Mouse (Mus musculus) lung, embryonic 14.5 days (tissue): Measurements from ENCODE around the gene Incenp. TPM values are rescaled to one million over a fixed set of nuclear protein-coding genes. Genes with fewer than 3 reads are reported as not detected.
"Not testable (repeated sequence)": the region's sequence is repeated elsewhere in the genome, so short reads cannot be mapped to it uniquely, and the experiment has no call there.

Experiments
- ATAC-seq: fragments of 200-750 bp; cut with Nextera tagmentation; 2 replicates; pipeline ENCODE4 v1.8.0; 2017; ENCODE audit warnings: mild to moderate bottlenecking, moderate TSS enrichment, moderate library complexity; ENCODE audit not compliant: insufficient read depth
- DNase-seq: peaks from one replicate; pipeline ENCODE4 v3.0.0-alpha.2; 2015
- H3K27ac ChIP-seq: fragments of 300-500 bp; sonication (generic); 2 replicates; pipeline ENCODE4 v1.5.1; 2014; ENCODE audit warnings: low read depth, mild to moderate bottlenecking, moderate library complexity
- H3K27me3 ChIP-seq: fragments of 300-500 bp; sonication (generic); 2 replicates; pipeline ENCODE4 v1.6.1; 2014; ENCODE audit warnings: low read length, control low read depth; ENCODE audit not compliant: insufficient read depth
- H3K36me3 ChIP-seq: fragments of 300-500 bp; sonication (generic); 2 replicates; pipeline ENCODE4 v1.6.1; 2014; ENCODE audit warnings: control low read depth; ENCODE audit not compliant: insufficient read depth
- H3K4me1 ChIP-seq: fragments of 300-500 bp; sonication (generic); 2 replicates; pipeline ENCODE4 v1.6.1; 2014; ENCODE audit warnings: antibody characterized with exemption, control low read depth; ENCODE audit not compliant: insufficient read depth
- H3K4me2 ChIP-seq: fragments of 300-500 bp; sonication (generic); 2 replicates; pipeline ENCODE4 v1.6.1; 2014; ENCODE audit warnings: mild to moderate bottlenecking
- H3K4me3 ChIP-seq: fragments of 300-500 bp; sonication (generic); 2 replicates; pipeline ENCODE4 v1.5.1; 2014; ENCODE audit warnings: low read depth, low read length
- H3K9ac ChIP-seq: fragments of 300-500 bp; sonication (generic); 2 replicates; pipeline ENCODE4 v1.6.1; 2014
- H3K9me3 ChIP-seq: fragments of 300-500 bp; sonication (generic); 2 replicates; pipeline ENCODE4 v1.6.1; 2016; ENCODE audit warnings: low read depth, low read length, control low read depth
- CTCF ChIP-seq: IDR thresholded peaks from 2 replicates; pipeline ENCODE4 v1.5.1; 2016; ENCODE audit warnings: antibody characterized with exemption, low read depth
- WGBS: fragments of 180-500 bp; shearing (Covaris S2); extraction: QIAGEN DNeasy Blood & Tissue Kit; methylation state at CpG from one replicate; pipeline ENCODE4 v1.1.7; 2014; 5-methylcytosine and 5-hydroxymethylcytosine counted together
- microRNA-seq: library from miRNA; unstranded; fragments of <30 nt; microRNA quantifications from one replicate; pipeline ENCODE4, GENCODE M21; 2016; ENCODE audit warnings: borderline number of aligned reads
- polyA plus RNA-seq: library from polyadenylated mRNA; unstranded; fragments of >200 nt; fragmentation: Nextera tagmentation; extraction: Ambion mirVana; gene quantifications from 2 replicates; pipeline ENCODE4 v1.2.1, GENCODE M21; 2014

The Incenp gene
- polyA plus RNA-seq, 1 experiment from 2014 or later = 137 TPM

DNA sequence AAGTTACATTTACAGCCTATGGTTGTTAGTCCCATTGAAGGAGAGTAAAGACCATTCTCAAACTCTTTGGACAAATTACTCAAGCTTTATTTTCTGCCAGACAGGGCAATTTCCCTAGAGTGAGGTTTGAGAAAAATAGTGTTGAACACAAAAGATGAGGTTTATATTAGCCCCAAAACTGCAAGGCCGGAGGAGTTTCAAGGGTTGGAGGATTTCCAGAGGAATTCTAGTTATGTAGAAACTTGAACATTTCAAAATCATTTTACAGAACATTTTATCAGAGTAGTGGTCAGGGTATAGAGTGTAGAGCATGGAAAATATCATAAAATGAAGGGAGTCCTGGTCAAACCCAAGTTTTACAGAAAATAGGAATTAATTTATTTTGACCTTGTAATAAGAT lies 34.5 kb downstream of the Incenp start:
- peaks cover 4% of the 10 kb centered on the region; the same call in 1 of the 2 replicates for H3K36me3 ChIP-seq
- DNase-seq (peak; percentile 66), ATAC-seq (no peak)
- H3K9me3 ChIP-seq = no peaks in the 10 kb centered on the region
- H3K9ac ChIP-seq = no peak overlapping the region
- H3K4me3 ChIP-seq = no peak overlapping the region
- no peaks in the 10 kb centered on the region for H3K27me3 ChIP-seq
- no peak overlapping the region for H3K4me2 ChIP-seq
- 38% methylated on average over 1 of the region's 1 CpGs for WGBS
- no peak overlapping the region for H3K27ac ChIP-seq
- TF ChIP-seq CTCF = no peak
- H3K4me1 ChIP-seq = no peaks in the 10 kb centered on the region

DNA sequence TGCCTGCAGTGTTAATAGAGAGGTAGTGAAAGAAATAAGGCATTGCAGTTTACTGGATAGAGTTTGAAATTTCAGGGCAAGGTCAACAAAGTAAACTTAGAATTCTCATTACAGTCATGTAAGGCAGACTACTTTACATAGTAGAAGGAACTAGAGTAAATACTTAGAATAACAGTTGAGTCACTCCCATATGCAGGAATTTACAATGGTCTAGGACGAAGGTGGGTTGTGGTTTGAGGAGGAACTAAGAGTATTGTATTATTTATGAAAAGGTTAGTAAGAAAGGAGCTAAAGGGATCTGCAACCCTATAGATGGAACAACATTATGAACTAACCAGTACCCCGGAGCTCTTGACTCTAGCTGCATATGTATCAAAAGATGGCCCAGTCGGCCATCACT lies 38.5 kb downstream of the Incenp start:
- not testable (repeated sequence) for ATAC-seq, H3K27me3 ChIP-seq, DNase-seq, H3K4me2 ChIP-seq, H3K27ac ChIP-seq, H3K9me3 ChIP-seq, H3K9ac ChIP-seq, H3K4me1 ChIP-seq, H3K4me3 ChIP-seq, H3K36me3 ChIP-seq
- WGBS = 87% methylated on average over 2 of the region's 3 CpGs

GRCm38 (mm10) chr19:9849368-9850075 lies 49.8 kb downstream of the Incenp start:
- H3K27ac ChIP-seq, DNase-seq, H3K4me2 ChIP-seq, ATAC-seq, H3K9ac ChIP-seq, H3K4me3 ChIP-seq, H3K4me1 ChIP-seq, H3K27me3 ChIP-seq, H3K9me3 ChIP-seq, H3K36me3 ChIP-seq: not testable (repeated sequence)
- WGBS = 44% methylated on average over 3 of the region's 3 CpGs

- Histone ChIP-seq H3K4me1 (no peaks in the 10 kb centered on the region), H3K9ac (no peak within 1 kb of the TSS), H3K9me3 (no peaks in the 10 kb centered on the region), H3K36me3 (no peaks in the 10 kb centered on the region), H3K27me3 (no peaks in the 10 kb centered on the region), H3K27ac (no peak within 1 kb of the TSS), H3K4me3 (no peak within 1 kb of the TSS), H3K4me2 (no peak within 1 kb of the TSS)
- ATAC-seq (no peak), DNase-seq (no peak)
- no peak for TF ChIP-seq CTCF
- WGBS = 66% methylated on average over 2 of the region's 2 CpGs
These were observed 52.1 kb downstream of the Incenp start, which contains the start of gene Scgb2a2 for GRCm38 (mm10) chr19:9847262-9847661. Scgb2a2 (plus strand) TSS chr19:9847562.

DNA sequence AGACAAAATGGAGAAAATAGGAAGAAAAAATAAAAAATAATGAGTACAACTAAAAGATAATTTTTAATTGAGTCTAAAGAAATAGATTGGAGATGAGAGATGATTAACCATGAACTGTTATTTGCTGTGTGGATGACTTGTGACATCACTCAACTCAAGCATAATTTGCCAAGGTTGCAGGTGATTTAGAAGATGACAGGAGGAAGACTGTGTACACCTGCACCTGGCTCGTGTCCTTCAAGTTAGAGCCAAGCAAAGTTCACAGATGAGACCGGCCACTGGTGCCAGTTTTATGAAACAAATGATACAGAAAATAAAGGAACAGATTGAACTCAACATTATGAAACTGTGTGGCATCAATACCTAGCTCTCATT lies 62.0 kb downstream of the Incenp start:
- no peak overlapping the region for H3K4me3 ChIP-seq
- 57% methylated on average over 2 of the region's 2 CpGs for WGBS
- H3K27ac ChIP-seq = no peak overlapping the region
- no peak overlapping the region for H3K9ac ChIP-seq
- no peak for DNase-seq
- no peaks in the 10 kb centered on the region for H3K27me3 ChIP-seq
- TF ChIP-seq CTCF = no peak
- H3K36me3 ChIP-seq = no peaks in the 10 kb centered on the region
- H3K4me2 ChIP-seq = no peak overlapping the region
- no peaks in the 10 kb centered on the region for H3K4me1 ChIP-seq
- peak; percentile 69 for ATAC-seq
- H3K9me3 ChIP-seq = no peaks in the 10 kb centered on the region

DNA sequence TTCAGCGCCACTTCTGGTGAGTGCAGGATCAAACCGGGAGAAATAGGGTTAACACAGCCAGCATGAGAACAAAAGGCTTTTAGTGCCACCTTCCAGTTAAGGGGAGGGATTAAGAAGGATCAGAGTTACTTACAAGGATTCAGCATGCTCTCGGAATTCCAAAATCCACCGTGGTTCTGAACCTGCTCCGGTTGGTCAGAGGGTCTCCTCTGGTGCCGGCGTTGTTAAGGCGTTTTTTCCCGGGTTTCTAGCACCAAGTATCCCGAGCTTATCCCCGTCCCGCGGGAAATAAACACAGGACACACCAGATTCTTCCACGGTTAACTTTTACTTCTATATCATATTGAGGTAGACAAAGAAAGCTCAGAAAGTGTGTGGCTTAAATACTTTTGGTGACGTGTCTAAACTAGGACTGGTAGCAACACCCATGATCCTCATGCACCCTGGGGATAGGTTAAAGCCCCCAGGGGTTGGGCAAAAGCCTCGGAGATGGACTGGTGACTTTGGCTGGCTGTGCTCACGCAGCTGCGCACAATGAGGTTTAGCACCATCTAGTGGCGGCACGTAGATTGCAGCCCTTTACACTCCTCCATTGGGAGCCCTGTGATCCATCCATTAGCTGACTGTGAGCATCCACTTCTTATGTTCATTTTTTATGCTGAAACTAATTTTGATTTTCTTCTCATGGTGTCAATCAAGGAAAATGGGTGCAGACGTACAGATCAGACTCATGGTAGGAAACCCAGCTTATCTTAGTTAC lies 62.6 kb downstream of the Incenp start:
- DNase-seq, H3K9me3 ChIP-seq, H3K36me3 ChIP-seq, H3K27me3 ChIP-seq, H3K4me1 ChIP-seq, H3K9ac ChIP-seq: not testable (repeated sequence)
- Histone ChIP-seq H3K27ac (0 out of 2 replicates have a peak overlapping the region, but pooled peaks have one; percentile 42), H3K4me3 (peak overlapping the region; percentile 27), H3K4me2 (peak overlapping the region; percentile 31; the same call in 1 of the 2 replicates)
- WGBS = 20% methylated on average over 17 of the region's 21 CpGs
- peak; percentile 67 for TF ChIP-seq CTCF
- ATAC-seq = peak; percentile 99

Small RNA genes lying within 50 kb of the gene (microRNA-seq; reads per million reads assigned to microRNA genes)
- gene Gm22369 (not detected), gene Gm24484 (not detected)

Other genes with a start within 250 kb of the Incenp start
- gene Scgb2a2, start 52.0 kb downstream of the Incenp start, polyA plus RNA-seq = not detected in 2 replicates
- gene Fth1, start 81.0 kb upstream of the Incenp start, polyA plus RNA-seq = 1,651 and 1,692 TPM in 2 replicates
- 1.0 and 1.4 TPM in 2 replicates for gene Best1, start 102.1 kb upstream of the Incenp start, polyA plus RNA-seq
- gene Rab3il1, start 102.1 kb upstream of the Incenp start, polyA plus RNA-seq = 30.9 and 34.0 TPM in 2 replicates
- gene Fads3, start 142.0 kb upstream of the Incenp start, polyA plus RNA-seq = 31.1 and 38.8 TPM in 2 replicates
- 38.3 and 40.5 TPM in 2 replicates for gene Fads2, start 202.2 kb upstream of the Incenp start, polyA plus RNA-seq